In the genomic region with DNA sequence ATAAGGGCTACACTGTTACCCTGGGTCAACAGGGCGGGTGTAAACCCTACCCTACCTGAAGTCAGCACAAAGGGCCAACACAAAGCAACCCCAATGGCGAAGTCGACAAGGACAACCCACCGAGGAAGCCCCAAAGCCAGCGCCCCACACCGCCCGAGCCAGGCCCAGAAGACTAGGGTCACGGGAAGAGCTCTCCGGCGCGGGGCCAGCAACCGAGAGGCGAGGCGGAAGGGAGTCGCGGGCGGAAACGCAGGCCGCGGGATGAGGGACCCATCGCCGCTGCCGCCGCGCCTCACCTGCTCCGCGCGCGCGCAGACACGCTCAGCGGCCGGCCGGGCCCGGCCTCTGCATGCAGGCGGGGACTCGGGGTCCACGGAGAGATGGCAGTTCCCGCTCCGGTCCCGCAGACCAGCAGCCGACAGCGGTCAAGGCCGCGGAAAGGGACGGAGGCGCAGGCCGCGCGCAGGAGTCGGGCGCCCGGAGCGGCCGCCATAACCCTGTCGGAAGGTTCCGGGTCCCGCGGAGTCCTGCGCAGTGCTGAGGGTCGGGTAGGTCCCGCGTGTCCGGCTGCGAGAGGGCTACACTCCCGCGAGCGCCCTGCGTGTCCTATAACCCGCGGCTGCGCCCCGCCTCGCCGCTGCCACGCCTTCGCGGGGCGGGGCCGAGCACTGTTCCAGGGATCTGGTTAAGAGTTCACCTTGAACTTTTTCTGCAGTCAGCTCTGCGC, we compare ENCODE assay signal across 8 mouse cellular contexts. TPM values are rescaled to one million over a fixed set of nuclear protein-coding genes. Genes with fewer than 3 reads are reported as not detected.
DNase-seq lines count a peak whose midpoint lies in the region; ATAC-seq lines count a peak whose summit lies in the region.

Gene Fdx1, minus strand, starts transcription at position 582 of the 727 bp plus-strand sequence.

- under 1% methylated on average over 73 of the region's 81 CpGs for WGBS in embryonic facial prominence, embryonic 13.5 days
- WGBS in heart, embryonic 10.5 days, result under 1% methylated on average over 81 of the region's 81 CpGs
- under 1% methylated on average over 81 of the region's 81 CpGs for WGBS in kidney, embryonic 15.5 days
- under 1% methylated on average over 81 of the region's 81 CpGs for WGBS in liver, embryonic 13.5 days (ENCODE audit: insufficient replicate concordance)
- under 1% methylated on average over 80 of the region's 81 CpGs for WGBS in stomach, embryonic 15.5 days

- DNase-seq in 416B (ENCODE audit: low read depth), result peak; percentile 80
- DNase-seq in adrenal gland, postnatal 25 days, result peak; percentile 94
- peak; percentile 87 for DNase-seq in heart, embryonic 10.5 days (ENCODE audit: low spot score)
- DNase-seq in liver, embryonic 13.5 days, result peak; percentile 47
- DNase-seq in neural tube, embryonic 10.5 days (ENCODE audit: extremely low spot score, low spot score), result peak; percentile 75

- no peaks in the 10 kb centered on the region for H3K9me3 ChIP-seq in embryonic facial prominence, embryonic 13.5 days
- H3K9me3 ChIP-seq in heart, embryonic 10.5 days, result no peaks in the 10 kb centered on the region
- 0 out of 2 replicates have a peak, but pooled peaks cover 3% of the 10 kb centered on the region for H3K9me3 ChIP-seq in kidney, embryonic 15.5 days (replicated peaks)
- H3K9me3 ChIP-seq in liver, embryonic 13.5 days (replicated peaks), result no peaks in the 10 kb centered on the region
- no peaks in the 10 kb centered on the region for H3K9me3 ChIP-seq in stomach, embryonic 15.5 days

- H3K4me3 ChIP-seq in embryonic facial prominence, embryonic 13.5 days, result peak within 1 kb of the TSS; percentile 89
- H3K4me3 ChIP-seq in heart, embryonic 10.5 days, result peak within 1 kb of the TSS; percentile 94
- H3K4me3 ChIP-seq in kidney, embryonic 15.5 days (replicated peaks), result peak within 1 kb of the TSS; percentile 80
- H3K4me3 ChIP-seq in liver, embryonic 13.5 days (replicated peaks), result peak within 1 kb of the TSS; percentile 78
- H3K4me3 ChIP-seq in stomach, embryonic 15.5 days (replicated peaks), result peak within 1 kb of the TSS; percentile 83

- peak; percentile 84 for ATAC-seq in embryonic facial prominence, embryonic 13.5 days (ENCODE audit: insufficient number of reproducible peaks, insufficient read depth, low FRiP score, low TSS enrichment, low read depth)
- ATAC-seq in kidney, embryonic 15.5 days (replicated peaks; ENCODE audit: low FRiP score), result peak; percentile 98
- peak; percentile 88 for ATAC-seq in liver, embryonic 13.5 days (ENCODE audit: low read depth)
- ATAC-seq in stomach, embryonic 15.5 days (ENCODE audit: insufficient read depth, low FRiP score, low read depth), result peak; percentile 92

- no peaks in the 10 kb centered on the region for H3K27me3 ChIP-seq in embryonic facial prominence, embryonic 13.5 days
- H3K27me3 ChIP-seq in heart, embryonic 10.5 days (ENCODE audit: insufficient read depth, poor library complexity, severe bottlenecking), result no peaks in the 10 kb centered on the region
- H3K27me3 ChIP-seq in kidney, embryonic 15.5 days, result no peaks in the 10 kb centered on the region
- no peaks in the 10 kb centered on the region for H3K27me3 ChIP-seq in liver, embryonic 13.5 days
- H3K27me3 ChIP-seq in stomach, embryonic 15.5 days (replicated peaks), result no peaks in the 10 kb centered on the region

- H3K36me3 ChIP-seq in embryonic facial prominence, embryonic 13.5 days, result no peaks in the 10 kb centered on the region
- H3K36me3 ChIP-seq in heart, embryonic 10.5 days, result no peaks in the 10 kb centered on the region
- H3K36me3 ChIP-seq in kidney, embryonic 15.5 days, result no peaks in the 10 kb centered on the region
- no peaks in the 10 kb centered on the region for H3K36me3 ChIP-seq in liver, embryonic 13.5 days
- no peaks in the 10 kb centered on the region for H3K36me3 ChIP-seq in stomach, embryonic 15.5 days

- H3K9ac ChIP-seq in embryonic facial prominence, embryonic 13.5 days, result peak within 1 kb of the TSS; percentile 89
- peak within 1 kb of the TSS; percentile 74 for H3K9ac ChIP-seq in kidney, embryonic 15.5 days
- peak within 1 kb of the TSS; percentile 77 for H3K9ac ChIP-seq in liver, embryonic 13.5 days
- H3K9ac ChIP-seq in stomach, embryonic 15.5 days, result peak within 1 kb of the TSS; percentile 73

- peak within 1 kb of the TSS; percentile 69 for H3K4me2 ChIP-seq in embryonic facial prominence, embryonic 13.5 days
- H3K4me2 ChIP-seq in kidney, embryonic 15.5 days, result peak within 1 kb of the TSS; percentile 68
- H3K4me2 ChIP-seq in liver, embryonic 13.5 days, result peak within 1 kb of the TSS; percentile 87
- peak within 1 kb of the TSS; percentile 55 for H3K4me2 ChIP-seq in stomach, embryonic 15.5 days

- peaks cover 16% of the 10 kb centered on the region; the same call in 1 of the 2 replicates for H3K4me1 ChIP-seq in embryonic facial prominence, embryonic 13.5 days
- peaks cover 20% of the 10 kb centered on the region for H3K4me1 ChIP-seq in heart, embryonic 10.5 days
- H3K4me1 ChIP-seq in kidney, embryonic 15.5 days, result peaks cover 15% of the 10 kb centered on the region
- H3K4me1 ChIP-seq in liver, embryonic 13.5 days (replicated peaks), result 0 out of 2 replicates have a peak, but pooled peaks cover 18% of the 10 kb centered on the region
- no peaks in the 10 kb centered on the region for H3K4me1 ChIP-seq in stomach, embryonic 15.5 days

- H3K27ac ChIP-seq in embryonic facial prominence, embryonic 13.5 days, result peak within 1 kb of the TSS; percentile 68
- peak within 1 kb of the TSS; percentile 97 for H3K27ac ChIP-seq in heart, embryonic 10.5 days
- H3K27ac ChIP-seq in kidney, embryonic 15.5 days, result peak within 1 kb of the TSS; percentile 89
- H3K27ac ChIP-seq in liver, embryonic 13.5 days, result peak within 1 kb of the TSS; percentile 40
- peak within 1 kb of the TSS; percentile 84 for H3K27ac ChIP-seq in stomach, embryonic 15.5 days

RNA-seq across cellular contexts. Expression of gene Fdx1, which starts in this region (rescaled TPM):
- 1,622 and 2,124 TPM in 2 replicates for total RNA-seq in adrenal gland, postnatal 25 days (2021)
- 56.5 and 66.5 TPM in 2 replicates for polyA plus RNA-seq in embryonic facial prominence, embryonic 13.5 days (2015; fragmentation: Nextera tagmentation; extraction: Ambion mirVana)
- polyA plus RNA-seq in heart, embryonic 10.5 days (2016; fragmentation: Nextera tagmentation; extraction: Ambion mirVana), result 70.3 and 96.3 TPM in 2 replicates
- polyA plus RNA-seq in kidney, embryonic 15.5 days (2015; fragmentation: Nextera tagmentation; extraction: Ambion mirVana), result 105 and 129 TPM in 2 replicates
- polyA plus RNA-seq in liver, embryonic 13.5 days (2015; fragmentation: Nextera tagmentation; extraction: Ambion mirVana), result 30.3 and 31.9 TPM in 2 replicates
- polyA plus RNA-seq in stomach, embryonic 15.5 days (2015; fragmentation: Nextera tagmentation; extraction: Ambion mirVana), result 84.2 and 91.4 TPM in 2 replicates

Comparison
In these comparisons a context has a peak if more than half of its experiments do, and no peak if none do; other contexts are left out.
1. Peak in every context shown above with its lines: DNase-seq, ATAC-seq, H3K4me3 ChIP-seq and H3K27ac ChIP-seq.
2. H3K27ac ChIP-seq: peak in every context shown above with its lines; median percentile 97 in heart, embryonic 10.5 days; 89 in kidney, embryonic 15.5 days; 84 in stomach, embryonic 15.5 days; 68 in embryonic facial prominence, embryonic 13.5 days; 40 in liver, embryonic 13.5 days.